Mouse (Mus musculus) heart, embryonic 14.5 days (tissue): Measurements from ENCODE around the gene AI597479. TPM values are rescaled to one million over a fixed set of nuclear protein-coding genes. Genes with fewer than 3 reads are reported as not detected.
"Not testable (repeated sequence)": the region's sequence is repeated elsewhere in the genome, so short reads cannot be mapped to it uniquely, and the experiment has no call there.

Experiments
- ATAC-seq: fragments of 200-750 bp; cut with Nextera tagmentation; 2 replicates; pipeline ENCODE4 v1.8.0; 2017; ENCODE audit warnings: low read depth, moderate TSS enrichment; ENCODE audit not compliant: insufficient number of reproducible peaks, insufficient read depth, low FRiP score
- H3K27ac ChIP-seq, 2 experiments: fragments of 200-500 bp in 1 of 2; fragments of 300-500 bp in 1 of 2; sonication (generic) in 1 of 2; replicated peaks in 1 of 2; 2 replicates each; pipeline ENCODE4 v1.5.1; 2012 to 2014; ENCODE audit warnings: low read depth in 2 of 2, low read length in 2 of 2, control low read depth in 1 of 2, mild to moderate bottlenecking in 1 of 2, mixed read lengths in 1 of 2; ENCODE audit not compliant: control insufficient read depth in 1 of 2, insufficient read depth in 1 of 2
- H3K27me3 ChIP-seq: fragments of 300-500 bp; sonication (generic); 2 replicates; pipeline ENCODE4 v1.6.1; 2014; ENCODE audit warnings: mild to moderate bottlenecking, low read length, control low read depth; ENCODE audit not compliant: control insufficient read depth, insufficient read depth
- H3K36me3 ChIP-seq: fragments of 300-500 bp; sonication (generic); 2 replicates; pipeline ENCODE4 v1.6.1; 2014; ENCODE audit warnings: mild to moderate bottlenecking, control low read depth, low read length, mixed read lengths; ENCODE audit not compliant: control insufficient read depth, insufficient read depth
- H3K4me1 ChIP-seq, 2 experiments: fragments of 200-500 bp in 1 of 2; fragments of 300-500 bp in 1 of 2; sonication (generic) in 1 of 2; 2 replicates each; pipeline ENCODE4 v1.6.1; 2012 to 2014; ENCODE audit warnings: low read length in 2 of 2, control low read depth in 1 of 2, mixed read lengths in 1 of 2; ENCODE audit not compliant: control insufficient read depth in 2 of 2, insufficient read depth in 2 of 2
- H3K4me2 ChIP-seq: fragments of 300-500 bp; sonication (generic); 2 replicates; pipeline ENCODE4 v1.6.1; 2014; ENCODE audit warnings: mild to moderate bottlenecking, low read length
- H3K4me3 ChIP-seq, 2 experiments: fragments of 200-500 bp in 1 of 2; fragments of 300-500 bp in 1 of 2; sonication (generic) in 1 of 2; 2 replicates each; pipeline ENCODE4 v1.5.1; 2012 to 2014; ENCODE audit warnings: low read length in 2 of 2, mild to moderate bottlenecking in 2 of 2, control low read depth in 1 of 2, low read depth in 1 of 2, moderate library complexity in 1 of 2; ENCODE audit not compliant: control insufficient read depth in 1 of 2, insufficient read depth in 1 of 2
- H3K9ac ChIP-seq: fragments of 300-500 bp; sonication (generic); 2 replicates; pipeline ENCODE4 v1.6.1; 2014; ENCODE audit warnings: mild to moderate bottlenecking, low read length
- H3K9me3 ChIP-seq: fragments of 300-500 bp; sonication (generic); 2 replicates; pipeline ENCODE4 v1.6.1; 2016; ENCODE audit warnings: low read length, control low read depth; ENCODE audit not compliant: control insufficient read depth
- WGBS: fragments of 180-500 bp; shearing (Covaris S2); extraction: QIAGEN DNeasy Blood & Tissue Kit; methylation state at CpG from one replicate; pipeline ENCODE4 v1.1.7; 2014; 5-methylcytosine and 5-hydroxymethylcytosine counted together
- polyA plus RNA-seq: library from polyadenylated mRNA; unstranded; fragments of >200 nt; fragmentation: Nextera tagmentation; extraction: Ambion mirVana; gene quantifications from 2 replicates; pipeline ENCODE4 v1.2.1, GENCODE M21; 2014

Gene AI597479
- polyA plus RNA-seq, 1 experiment from 2014 or later = 20.4 TPM

DNA sequence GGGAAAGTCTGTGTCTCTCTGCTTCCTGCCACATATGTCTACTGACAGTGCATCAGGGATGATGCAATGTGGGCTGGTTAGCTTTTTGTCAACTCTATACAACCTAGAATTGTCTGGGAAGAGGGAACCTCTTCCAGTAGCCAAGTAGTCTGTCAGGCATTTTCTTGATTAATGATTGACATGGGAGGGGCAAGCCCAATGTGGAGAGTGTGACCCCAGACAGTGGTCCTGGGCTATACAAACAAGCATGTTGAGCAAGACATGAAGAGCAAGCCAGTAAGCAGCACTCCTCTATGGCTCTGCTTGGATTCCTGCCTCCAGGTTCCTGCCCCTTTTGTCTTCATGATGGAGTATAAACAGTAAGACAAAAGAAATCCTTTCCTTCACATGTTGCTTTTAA lies 28.7 kb downstream of the AI597479 start:
- no peaks in the 10 kb centered on the region for H3K9me3 ChIP-seq
- no peak overlapping the region for H3K4me3 ChIP-seq
- no peak overlapping the region for H3K4me2 ChIP-seq
- H3K4me1 ChIP-seq = peaks cover 14 to 44% of the 10 kb centered on the region in 2 experiments
- no peak overlapping the region for H3K9ac ChIP-seq
- ATAC-seq = no peak
- H3K27ac ChIP-seq = no peak overlapping the region
- no peaks in the 10 kb centered on the region for H3K27me3 ChIP-seq
- H3K36me3 ChIP-seq = peaks cover 93% of the 10 kb centered on the region

DNA sequence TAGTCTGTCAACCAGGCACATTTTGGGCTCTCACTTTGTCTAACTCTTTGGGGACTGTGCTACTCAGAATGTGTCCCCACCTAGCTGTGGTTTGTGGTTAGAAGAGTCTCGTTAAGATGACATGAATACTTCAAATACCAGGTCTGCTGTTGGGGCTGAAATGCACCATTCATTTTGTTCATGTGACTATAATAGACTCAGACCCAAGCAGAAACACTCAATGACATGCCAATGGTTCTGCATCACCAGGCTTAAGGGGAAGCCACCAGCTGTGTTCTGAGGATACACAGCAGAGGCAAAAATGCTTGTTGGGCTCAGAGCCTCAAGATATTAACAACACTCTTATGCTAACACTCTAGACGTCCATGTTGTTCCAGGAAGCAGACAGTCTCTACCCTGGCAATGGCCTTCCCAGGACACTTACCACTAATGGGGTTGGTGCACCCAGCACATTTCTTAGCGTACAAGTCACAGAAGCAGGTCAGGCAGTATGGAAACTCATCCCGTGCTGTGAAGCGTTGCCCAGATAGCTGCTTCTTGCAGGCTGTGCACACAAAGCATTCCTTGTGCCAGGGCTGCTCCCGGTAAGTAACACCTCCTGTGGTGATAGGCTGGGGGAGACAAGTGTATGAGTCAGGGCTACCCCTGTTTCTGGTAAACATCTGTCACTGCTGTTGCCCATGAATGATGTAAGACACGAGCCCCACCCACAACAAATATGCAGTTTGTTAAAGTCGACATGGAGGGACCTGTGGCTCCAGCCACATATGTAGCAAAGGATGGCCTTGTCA lies 29.5 kb downstream of the AI597479 start:
- Histone ChIP-seq H3K36me3 (peaks cover 93% of the 10 kb centered on the region), H3K4me1 (peaks cover 14 to 44% of the 10 kb centered on the region in 2 experiments), H3K27me3 (no peaks in the 10 kb centered on the region), H3K9ac (no peak overlapping the region), H3K27ac (peak overlapping the region; percentile 28 to 64), H3K4me2 (no peak overlapping the region), H3K9me3 (no peaks in the 10 kb centered on the region), H3K4me3 (no peak overlapping the region)
- peak; percentile 19; the same call in 1 of the 2 replicates for ATAC-seq
- WGBS = 34% methylated on average over 8 of the region's 8 CpGs

DNA sequence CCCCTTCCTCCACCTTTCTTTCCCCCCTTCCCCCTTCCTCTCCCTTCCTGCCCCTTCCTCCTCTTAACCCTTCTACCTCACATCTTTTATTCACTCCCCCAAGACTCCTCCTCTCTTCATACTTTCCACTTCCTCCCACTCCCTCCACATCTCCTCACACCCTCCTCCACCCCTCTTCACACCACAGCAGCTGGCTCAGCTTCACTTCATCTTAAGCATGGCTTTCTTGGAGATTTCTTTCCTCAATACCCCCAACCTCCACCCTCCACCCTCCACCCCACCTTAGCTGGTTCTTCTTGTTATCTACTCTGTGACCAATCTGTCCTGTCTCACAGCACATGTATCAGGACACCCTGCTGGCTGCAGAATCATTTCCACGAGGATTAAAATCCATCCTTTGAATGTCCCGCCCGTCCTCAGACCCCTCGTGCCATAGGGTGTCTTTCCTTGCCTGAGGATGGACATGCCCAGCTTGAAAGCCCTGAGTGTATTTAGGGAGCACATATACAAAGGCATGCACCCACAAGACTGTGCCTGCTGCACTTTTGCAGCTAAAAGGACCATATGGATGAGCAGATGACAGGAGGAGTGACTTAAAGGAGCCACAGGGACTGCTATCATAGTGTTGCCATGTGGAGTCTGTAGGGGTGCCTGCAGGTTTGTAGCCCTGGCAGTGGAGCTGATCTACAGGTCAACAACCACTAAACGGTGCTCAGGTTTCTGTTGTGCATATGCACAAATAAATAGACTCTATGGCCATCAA lies 31.9 kb downstream of the AI597479 start:
- H3K4me3 ChIP-seq = no peak overlapping the region
- 74% methylated on average over 5 of the region's 5 CpGs for WGBS
- H3K27me3 ChIP-seq = no peaks in the 10 kb centered on the region
- H3K9ac ChIP-seq = no peak overlapping the region
- no peak for ATAC-seq
- H3K27ac ChIP-seq = 0 out of 4 replicates have a peak overlapping the region, but pooled peaks of 1 of the 2 experiments have one; percentile 14
- no peaks in the 10 kb centered on the region for H3K9me3 ChIP-seq
- H3K36me3 ChIP-seq = peaks cover 93% of the 10 kb centered on the region
- peaks cover 11 to 43% of the 10 kb centered on the region in 2 experiments for H3K4me1 ChIP-seq
- H3K4me2 ChIP-seq = no peak overlapping the region

DNA sequence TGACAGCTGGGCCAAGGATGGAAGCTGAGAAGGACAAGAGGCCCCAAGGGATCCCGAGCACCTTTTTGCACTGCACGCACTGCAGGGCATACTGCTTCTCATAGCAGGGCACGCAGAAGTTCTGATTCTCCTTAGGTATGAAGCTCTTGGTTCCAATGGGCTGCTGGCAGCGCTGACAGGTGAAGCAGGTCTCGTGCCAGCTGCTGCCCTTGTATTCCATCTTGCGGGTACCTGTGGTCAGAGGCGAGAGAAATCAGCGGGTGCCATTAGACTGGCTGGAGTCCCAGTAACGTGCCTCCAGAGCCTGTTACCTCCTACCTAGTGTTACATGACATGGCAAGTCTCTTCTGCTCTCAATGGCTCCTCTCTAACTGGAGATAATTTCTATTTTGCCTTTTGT lies 33.1 kb downstream of the AI597479 start:
- Histone ChIP-seq H3K27ac (no peak overlapping the region), H3K27me3 (no peaks in the 10 kb centered on the region), H3K9ac (no peak overlapping the region), H3K4me1 (peaks cover 10 to 41% of the 10 kb centered on the region in 2 experiments), H3K9me3 (no peaks in the 10 kb centered on the region), H3K4me2 (no peak overlapping the region), H3K4me3 (no peak overlapping the region), H3K36me3 (peaks cover 93% of the 10 kb centered on the region)
- 84% methylated on average over 9 of the region's 9 CpGs for WGBS
- ATAC-seq = no peak

DNA sequence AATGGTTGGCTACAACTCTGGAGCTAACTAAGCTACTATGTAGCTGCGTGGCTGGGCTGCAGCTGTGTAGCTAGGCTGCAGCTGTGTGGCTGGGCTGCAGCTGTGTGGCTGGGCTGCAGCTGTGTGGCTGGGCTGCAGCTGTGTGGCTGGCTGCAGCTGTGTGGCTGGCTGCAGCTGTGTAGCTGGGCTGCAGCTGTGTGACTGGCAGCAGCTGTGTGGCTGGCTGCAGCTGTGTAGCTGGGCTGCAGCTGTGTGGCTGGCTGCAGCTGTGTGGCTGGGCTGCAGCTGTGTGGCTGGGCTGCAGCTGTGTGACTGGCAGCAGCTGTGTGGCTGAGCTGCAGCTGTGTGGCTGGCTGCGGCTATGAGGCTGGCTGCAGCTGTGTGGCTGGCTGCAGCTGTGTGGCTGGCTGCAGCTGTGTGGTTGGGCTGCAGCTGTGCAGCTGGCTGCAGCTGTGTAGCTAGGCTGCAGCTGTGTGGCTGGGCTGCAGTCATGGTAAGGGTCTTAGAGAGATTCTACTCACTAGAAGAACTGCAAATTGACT lies 38.0 kb downstream of the AI597479 start:
- H3K27ac ChIP-seq, H3K4me2 ChIP-seq, H3K27me3 ChIP-seq, H3K9ac ChIP-seq, H3K4me3 ChIP-seq, ATAC-seq, H3K9me3 ChIP-seq: not testable (repeated sequence)
- H3K36me3 ChIP-seq = peaks cover 94% of the 10 kb centered on the region
- H3K4me1 ChIP-seq = peaks cover 7 to 25% of the 10 kb centered on the region in 2 experiments
- 89% methylated on average over 2 of the region's 2 CpGs for WGBS

DNA sequence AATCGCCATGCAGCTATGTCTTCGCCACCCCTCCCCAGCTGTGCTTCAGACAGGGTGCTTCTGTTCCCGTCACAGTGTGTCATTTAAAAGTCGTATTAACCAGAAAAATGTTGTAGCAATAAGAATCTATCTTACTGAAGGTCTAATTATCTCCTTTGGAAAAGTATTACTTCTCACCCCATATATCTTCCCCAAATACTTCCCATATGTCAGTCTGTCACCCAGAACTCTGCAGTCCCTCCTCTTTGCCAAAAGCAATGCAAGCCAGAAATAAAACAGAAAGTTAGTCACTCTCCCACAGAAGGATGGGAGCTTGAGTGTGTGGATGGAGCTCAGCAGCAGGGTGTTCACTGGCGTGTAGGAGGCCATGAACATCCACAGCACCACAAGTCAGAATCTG lies 38.8 kb downstream of the AI597479 start:
- no peak for ATAC-seq
- Histone ChIP-seq H3K27ac (no peak overlapping the region), H3K9ac (no peak overlapping the region), H3K4me1 (peaks cover 14 to 30% of the 10 kb centered on the region in 2 experiments), H3K36me3 (peaks cover 96% of the 10 kb centered on the region), H3K4me3 (no peak overlapping the region), H3K4me2 (no peak overlapping the region), H3K9me3 (no peaks in the 10 kb centered on the region), H3K27me3 (no peaks in the 10 kb centered on the region)
- WGBS = 88% methylated on average over 5 of the region's 5 CpGs

DNA sequence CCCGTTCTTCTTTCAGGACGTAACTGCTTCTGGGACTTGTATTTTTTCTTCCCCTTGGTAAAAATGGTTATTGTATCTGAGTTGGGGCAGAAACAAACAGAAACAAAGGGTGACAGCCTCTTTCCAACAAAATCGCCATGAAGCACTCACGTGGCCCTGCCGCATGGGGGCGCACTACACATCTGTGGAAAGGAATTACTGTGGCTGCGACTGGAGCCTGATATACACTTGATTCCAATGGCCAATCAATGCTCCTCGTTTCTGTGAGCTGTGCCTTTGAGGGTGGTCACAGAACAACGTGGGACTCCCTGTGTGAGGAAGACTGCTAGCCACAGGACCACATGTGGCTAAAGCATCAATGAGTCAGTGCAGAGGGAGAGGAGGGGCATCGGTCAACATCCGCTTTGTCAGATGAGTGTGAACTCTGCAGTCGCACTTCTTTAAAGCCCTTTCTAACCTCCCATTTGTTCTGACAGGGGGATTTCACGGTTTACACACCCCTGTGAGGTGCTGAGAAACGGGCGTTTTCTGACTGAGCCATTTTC lies 39.8 kb downstream of the AI597479 start:
- H3K4me3 ChIP-seq = no peak overlapping the region
- ATAC-seq = no peak
- H3K27ac ChIP-seq = no peak overlapping the region
- no peaks in the 10 kb centered on the region for H3K27me3 ChIP-seq
- no peak overlapping the region for H3K4me2 ChIP-seq
- H3K9me3 ChIP-seq = no peaks in the 10 kb centered on the region
- H3K36me3 ChIP-seq = peaks cover 94% of the 10 kb centered on the region
- 72% methylated on average over 15 of the region's 15 CpGs for WGBS
- H3K9ac ChIP-seq = no peak overlapping the region
- peaks cover 14 to 40% of the 10 kb centered on the region in 2 experiments for H3K4me1 ChIP-seq
